Mouse (Mus musculus) thymus, adult 2 months (tissue): ENCODE results near the gene Zmym4.

Experiments used
- CTCF ChIP-seq: fragments of 200-500 bp; IDR thresholded peaks from 2 replicates; pipeline ENCODE4 v1.5.1; 2012; ENCODE audit warnings: mild to moderate bottlenecking, control low read depth, low read length, moderate library complexity, borderline replicate concordance; ENCODE audit not compliant: control insufficient read depth, poor library complexity, insufficient read depth; ENCODE audit errors: extremely low read depth
- POLR2A ChIP-seq: fragments of 200-500 bp; IDR thresholded peaks from 2 replicates; pipeline ENCODE4 v1.6.1; 2012; ENCODE audit warnings: mild to moderate bottlenecking, low read length, control low read depth, moderate library complexity; ENCODE audit not compliant: control insufficient read depth, poor library complexity, insufficient read depth; ENCODE audit errors: extremely low read depth

GRCm38 (mm10) chr4:127000601-127001105, 32.7 kb upstream of the Zmym4 start:
- TF ChIP-seq CTCF = no peak
- no peak for TF ChIP-seq POLR2A
